Mouse (Mus musculus) liver, embryonic 14.5 days (tissue): Measurements from ENCODE around the gene Ttc30a2. TPM values are rescaled to one million over a fixed set of nuclear protein-coding genes. Genes with fewer than 3 reads are reported as not detected.

Experiments
- ATAC-seq: fragments of 200-750 bp; cut with Nextera tagmentation; 2 replicates; pipeline ENCODE4 v1.8.0; 2017; ENCODE audit warnings: moderate number of reproducible peaks, mild to moderate bottlenecking, moderate library complexity; ENCODE audit not compliant: insufficient read depth
- DNase-seq, 3 experiments: peaks; one replicate each; pipeline ENCODE4 v3.0.0-alpha.2; 2012 to 2013; ENCODE audit warnings: low read depth in 3 of 3, low spot score in 3 of 3
- H3K27ac ChIP-seq: fragments of 300-500 bp; sonication (generic); 2 replicates; pipeline ENCODE4 v1.5.1; 2014; ENCODE audit warnings: moderate library complexity, mild to moderate bottlenecking, control low read depth, inconsistent platforms
- H3K27me3 ChIP-seq: fragments of 300-500 bp; sonication (generic); 2 replicates; pipeline ENCODE4 v1.6.1; 2014; ENCODE audit warnings: mild to moderate bottlenecking, low read length, moderate library complexity; ENCODE audit not compliant: control insufficient read depth, insufficient read depth
- H3K36me3 ChIP-seq: fragments of 300-500 bp; sonication (generic); replicated peaks from 2 replicates; pipeline ENCODE4 v1.6.1; 2014; ENCODE audit warnings: low read depth; ENCODE audit not compliant: control insufficient read depth, insufficient read depth
- H3K4me1 ChIP-seq, 2 experiments: fragments of 200-500 bp in 1 of 2; fragments of 300-500 bp in 1 of 2; sonication (generic) in 1 of 2; replicated peaks; 2 replicates each; pipeline ENCODE4 v1.6.1; 2012 to 2014; ENCODE audit warnings: antibody characterized with exemption in 1 of 2, inconsistent platforms in 1 of 2, low read length in 1 of 2; ENCODE audit not compliant: control insufficient read depth in 2 of 2, insufficient read depth in 2 of 2
- H3K4me2 ChIP-seq: fragments of 300-500 bp; sonication (generic); 2 replicates; pipeline ENCODE4 v1.6.1; 2014; ENCODE audit warnings: low read depth, mild to moderate bottlenecking, control low read depth, moderate library complexity
- H3K4me3 ChIP-seq, 2 experiments: fragments of 200-500 bp in 1 of 2; fragments of 300-500 bp in 1 of 2; sonication (generic) in 1 of 2; 2 replicates each; pipeline ENCODE4 v1.5.1; 2012 to 2014; ENCODE audit warnings: low read depth in 2 of 2, low read length in 2 of 2, mild to moderate bottlenecking in 2 of 2, control low read depth in 1 of 2, inconsistent platforms in 1 of 2, moderate library complexity in 1 of 2; ENCODE audit not compliant: insufficient read depth in 1 of 2
- H3K9ac ChIP-seq: fragments of 300-500 bp; sonication (generic); replicated peaks from 2 replicates; pipeline ENCODE4 v1.6.1; 2014; ENCODE audit warnings: mild to moderate bottlenecking, control low read depth, moderate library complexity
- H3K9me3 ChIP-seq: fragments of 300-500 bp; sonication (generic); 2 replicates; pipeline ENCODE4 v1.6.1; 2016; ENCODE audit warnings: low read length, mixed read lengths; ENCODE audit not compliant: control insufficient read depth
- CTCF ChIP-seq: IDR thresholded peaks from 2 replicates; pipeline ENCODE4 v1.5.1; 2016; ENCODE audit warnings: antibody characterized with exemption, low read depth, control low read depth
- EP300 ChIP-seq: IDR thresholded peaks from 2 replicates; pipeline ENCODE4 v1.6.1; 2016; ENCODE audit warnings: antibody characterized with exemption, low read depth
- whole genome bisulfite sequencing: fragments of 180-500 bp; shearing (Covaris S2); extraction: QIAGEN DNeasy Blood & Tissue Kit; methylation state at CpG from one replicate; pipeline ENCODE4 v1.1.7; 2014; ENCODE audit not compliant: insufficient replicate concordance; 5-methylcytosine and 5-hydroxymethylcytosine counted together
- polyA plus RNA-seq, 2 experiments: library from polyadenylated mRNA; depleted of rRNA in 1 of 2; stranded (reverse) in 1 of 2; unstranded in 1 of 2; fragments of >200 nt; fragmentation: Nextera tagmentation in 1 of 2; extraction: Ambion mirVana in 1 of 2; gene quantifications; 2 replicates each; pipeline versions ENCODE4 v1.2.1 to v1.2.3; 2012 to 2014

The Ttc30a2 gene
- polyA plus RNA-seq, 2 experiments = 0.05 to 0.09 TPM

GRCm38 (mm10) chr2:75930941-75931340, 47.0 kb downstream of the Ttc30a2 start:
- H3K9me3 ChIP-seq = no peaks in the 10 kb centered on the region
- peaks cover 6% of the 10 kb centered on the region; the same call in 1 of the 2 replicates for H3K36me3 ChIP-seq
- no peaks in the 10 kb centered on the region for H3K4me1 ChIP-seq
- no peak for ATAC-seq
- H3K27me3 ChIP-seq = no peaks in the 10 kb centered on the region
- no peak overlapping the region for H3K4me3 ChIP-seq
- WGBS = 80% methylated on average over 2 of the region's 2 CpGs
- no peak overlapping the region for H3K4me2 ChIP-seq
- TF ChIP-seq EP300 (no peak), CTCF (no peak)
- H3K9ac ChIP-seq = no peak overlapping the region
- no peak overlapping the region for H3K27ac ChIP-seq
- no peak for DNase-seq

GRCm38 (mm10) chr2:75929786-75930444, 48.1 kb downstream of the Ttc30a2 start:
- Histone ChIP-seq H3K27ac (no peak overlapping the region), H3K4me2 (no peak overlapping the region), H3K4me3 (no peak overlapping the region), H3K9ac (no peak overlapping the region), H3K9me3 (no peaks in the 10 kb centered on the region), H3K27me3 (no peaks in the 10 kb centered on the region), H3K36me3 (peaks cover 6% of the 10 kb centered on the region; the same call in 1 of the 2 replicates), H3K4me1 (no peaks in the 10 kb centered on the region)
- TF ChIP-seq CTCF (no peak), EP300 (no peak)
- DNase-seq = no peak
- no peak for ATAC-seq
- WGBS = 79% methylated on average over 6 of the region's 6 CpGs

GRCm38 (mm10) chr2:75929141-75929540, 48.8 kb downstream of the Ttc30a2 start:
- no peak overlapping the region for H3K4me3 ChIP-seq
- ATAC-seq = no peak
- no peak overlapping the region for H3K27ac ChIP-seq
- whole genome bisulfite sequencing = 75% methylated on average over 2 of the region's 2 CpGs
- no peak overlapping the region for H3K4me2 ChIP-seq
- DNase-seq = no peak
- no peaks in the 10 kb centered on the region for H3K4me1 ChIP-seq
- H3K27me3 ChIP-seq = no peaks in the 10 kb centered on the region
- no peak overlapping the region for H3K9ac ChIP-seq
- no peaks in the 10 kb centered on the region for H3K9me3 ChIP-seq
- TF ChIP-seq EP300 (no peak), CTCF (no peak)
- peaks cover 6% of the 10 kb centered on the region; the same call in 1 of the 2 replicates for H3K36me3 ChIP-seq

- ATAC-seq = no peak
- WGBS = 75% methylated on average over 3 of the region's 3 CpGs
- no peaks in the 10 kb centered on the region for H3K27me3 ChIP-seq
- DNase-seq = no peak
- no peaks in the 10 kb centered on the region for H3K9me3 ChIP-seq
- no peak overlapping the region for H3K27ac ChIP-seq
- H3K4me2 ChIP-seq = no peak overlapping the region
- no peak overlapping the region for H3K9ac ChIP-seq
- TF ChIP-seq EP300 = no peak
- TF ChIP-seq CTCF = no peak
- no peaks in the 10 kb centered on the region for H3K4me1 ChIP-seq
- H3K36me3 ChIP-seq = peaks cover 6% of the 10 kb centered on the region; the same call in 1 of the 2 replicates
- H3K4me3 ChIP-seq = no peak overlapping the region
Measured at GRCm38 (mm10) chr2:75928011-75928410, 50.0 kb downstream of the Ttc30a2 start.

- TF ChIP-seq EP300 = no peak
- TF ChIP-seq CTCF = no peak
- Histone ChIP-seq H3K27me3 (no peaks in the 10 kb centered on the region), H3K27ac (no peak overlapping the region), H3K4me2 (no peak overlapping the region), H3K4me1 (no peaks in the 10 kb centered on the region), H3K9me3 (no peaks in the 10 kb centered on the region), H3K36me3 (peaks cover 6% of the 10 kb centered on the region; the same call in 1 of the 2 replicates), H3K9ac (no peak overlapping the region), H3K4me3 (no peak overlapping the region)
- ATAC-seq = no peak
- no peak for DNase-seq
- WGBS = 71% methylated on average over 5 of the region's 5 CpGs
Measured at GRCm38 (mm10) chr2:75926061-75926460, 51.9 kb downstream of the Ttc30a2 start.

Other genes starting within 250 kb of the Ttc30a2 start
- gene Agps, start 146.0 kb downstream of the Ttc30a2 start, polyA plus RNA-seq (2012; rRNA removed) = 4.1 and 5.6 TPM in 2 replicates
- gene Agps, start 146.0 kb downstream of the Ttc30a2 start, polyA plus RNA-seq (2014; fragmentation: Nextera tagmentation; extraction: Ambion mirVana) = 13.8 and 14.3 TPM in 2 replicates
- gene Ttc30b, start 39.6 kb downstream of the Ttc30a2 start, polyA plus RNA-seq (2012; rRNA removed) = 0.56 and 0.58 TPM in 2 replicates
- gene Ttc30b, start 39.6 kb downstream of the Ttc30a2 start, polyA plus RNA-seq (2014; fragmentation: Nextera tagmentation; extraction: Ambion mirVana) = 0.69 and 1.0 TPM in 2 replicates
- 0.83 and 1.0 TPM in 2 replicates for gene Ttc30a1, start 3.8 kb upstream of the Ttc30a2 start, polyA plus RNA-seq (2012; rRNA removed)
- 1.1 and 1.4 TPM in 2 replicates for gene Ttc30a1, start 3.8 kb upstream of the Ttc30a2 start, polyA plus RNA-seq (2014; fragmentation: Nextera tagmentation; extraction: Ambion mirVana)